Mouse (Mus musculus): ENCODE results near the gene Mansc4. TPM values are rescaled to one million over a fixed set of nuclear protein-coding genes. Genes with fewer than 3 reads are reported as not detected.

Gene Mansc4
- polyA plus RNA-seq (2012; fragmentation: generic; extraction: Trizol), result 0.10 TPM

DNA sequence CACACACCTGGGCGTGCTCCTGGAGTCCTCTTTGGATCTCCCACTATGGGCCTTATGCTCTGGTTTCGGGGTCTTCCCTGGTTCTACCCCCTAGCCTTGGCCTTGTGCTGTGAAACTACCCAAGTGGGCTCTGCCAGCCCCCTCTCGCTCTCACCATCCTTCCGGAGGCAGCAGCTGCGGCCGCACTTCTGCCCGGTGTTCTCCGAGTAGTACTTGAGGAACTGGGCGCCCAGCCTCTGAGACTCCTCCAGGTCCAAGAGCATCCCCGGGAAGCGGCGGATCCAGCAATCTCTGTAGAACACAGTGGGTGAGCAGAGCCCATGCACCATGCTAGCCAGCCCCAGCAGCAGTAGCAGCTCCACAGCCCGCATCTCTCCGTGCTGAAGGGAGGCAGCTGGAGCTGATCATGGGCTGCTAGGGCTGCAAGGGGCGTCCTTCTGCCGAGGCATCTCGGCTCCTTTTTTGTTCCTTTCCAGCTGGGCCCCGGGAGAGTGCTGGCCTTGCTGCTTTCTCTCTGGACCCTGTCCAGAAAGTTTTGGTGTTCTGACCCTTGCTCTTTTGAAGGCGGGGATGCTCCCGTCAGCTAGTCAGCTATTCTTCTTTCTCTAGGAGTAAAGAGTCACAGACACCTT is at the start of gene Mansc4:
TSS of gene Mansc4 (minus strand) at position 439 of the 632 bp plus-strand sequence.
- no peaks in the 10 kb centered on the region for H3K36me3 ChIP-seq (ENCODE audit: control insufficient read depth, insufficient read depth)
- no peak within 1 kb of the TSS for H3K4me2 ChIP-seq (ENCODE audit: low read depth)
- no peak within 1 kb of the TSS for H3ac ChIP-seq (ENCODE audit: control insufficient read depth, insufficient read length)
- H3K4me3 ChIP-seq, result no peak within 1 kb of the TSS
- no peaks in the 10 kb centered on the region for H3K79me2 ChIP-seq (ENCODE audit: control insufficient read depth, insufficient read depth)
- no peaks in the 10 kb centered on the region for H3K27me3 ChIP-seq (ENCODE audit: control insufficient read depth, insufficient read depth, insufficient read length)
- no peak for TF ChIP-seq TCF12 (IDR thresholded peaks at IDR 0.05; ENCODE audit: insufficient read depth, poor library complexity, severe bottlenecking)
- no peak for TF ChIP-seq E2F4 (IDR thresholded peaks at IDR 0.05; ENCODE audit: insufficient read depth)
- TF ChIP-seq USF1 (IDR thresholded peaks at IDR 0.05; ENCODE audit: low read depth), result no peak
- no peak for TF ChIP-seq POLR2AphosphoS2 (IDR thresholded peaks at IDR 0.05; ENCODE audit: insufficient read length, low read depth)

DNA sequence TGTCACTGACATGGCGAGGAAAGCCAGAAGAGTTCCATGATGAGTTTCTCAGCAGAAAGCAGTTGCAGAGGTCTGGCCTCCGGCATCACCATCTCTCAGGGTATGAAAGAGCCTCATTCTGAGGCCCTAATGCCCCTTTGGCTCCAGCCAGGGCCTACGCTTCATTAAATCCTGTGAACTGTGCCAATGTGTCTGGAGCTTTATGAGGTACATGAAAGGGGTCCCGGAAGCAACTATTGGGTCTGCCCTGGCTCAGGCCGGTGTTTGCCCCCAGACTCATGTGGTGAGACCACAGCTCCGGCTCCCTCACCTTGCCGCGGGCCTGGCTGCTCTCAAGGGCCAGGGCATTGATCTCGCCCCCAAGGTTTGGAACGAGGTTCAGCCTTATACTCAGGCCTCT is 40.4 kb upstream of the Mansc4 start:
- Histone ChIP-seq H3K4me2 (ENCODE audit: low read depth) (no peak overlapping the region), H3K27me3 (ENCODE audit: control insufficient read depth, insufficient read depth, insufficient read length) (no peaks in the 10 kb centered on the region), H3ac (ENCODE audit: control insufficient read depth, insufficient read length) (no peak overlapping the region), H3K79me2 (ENCODE audit: control insufficient read depth, insufficient read depth) (no peaks in the 10 kb centered on the region), H3K36me3 (ENCODE audit: control insufficient read depth, insufficient read depth) (no peaks in the 10 kb centered on the region), H3K4me3 (no peak overlapping the region)
- TF ChIP-seq TCF12 (IDR thresholded peaks at IDR 0.05; ENCODE audit: insufficient read depth, poor library complexity, severe bottlenecking), result no peak
- no peak for TF ChIP-seq POLR2AphosphoS2 (IDR thresholded peaks at IDR 0.05; ENCODE audit: insufficient read length, low read depth)
- TF ChIP-seq CEBPB (IDR thresholded peaks at IDR 0.05; ENCODE audit: insufficient read depth, poor library complexity, severe bottlenecking), result no peak
- no peak for TF ChIP-seq USF1 (IDR thresholded peaks at IDR 0.05; ENCODE audit: low read depth)
- no peak for TF ChIP-seq MYOD1 (IDR thresholded peaks at IDR 0.05; ENCODE audit: control insufficient read depth in 1 of 3, insufficient read length in 2 of 3, low read depth in 2 of 3)
- no peak for TF ChIP-seq SRF (IDR thresholded peaks at IDR 0.05; ENCODE audit: control insufficient read depth, insufficient read length, low read depth)
- no peak for TF ChIP-seq POLR2A (IDR thresholded peaks at IDR 0.05; ENCODE audit: insufficient read length, low read depth)
- no peak for TF ChIP-seq REST (IDR thresholded peaks at IDR 0.05; ENCODE audit: insufficient read depth, insufficient read length)
- no peak for TF ChIP-seq MYOG (IDR thresholded peaks at IDR 0.05; ENCODE audit: control insufficient read depth in 1 of 3, insufficient read depth in 1 of 3, insufficient read length in 2 of 3, low read depth in 2 of 3)
- TF ChIP-seq MAX (IDR thresholded peaks at IDR 0.05; ENCODE audit: low read depth), result no peak
- TF ChIP-seq TCF3 (IDR thresholded peaks at IDR 0.05; ENCODE audit: insufficient read length, low read depth), result no peak
- no peak for TF ChIP-seq E2F4 (IDR thresholded peaks at IDR 0.05; ENCODE audit: insufficient read depth)

DNA sequence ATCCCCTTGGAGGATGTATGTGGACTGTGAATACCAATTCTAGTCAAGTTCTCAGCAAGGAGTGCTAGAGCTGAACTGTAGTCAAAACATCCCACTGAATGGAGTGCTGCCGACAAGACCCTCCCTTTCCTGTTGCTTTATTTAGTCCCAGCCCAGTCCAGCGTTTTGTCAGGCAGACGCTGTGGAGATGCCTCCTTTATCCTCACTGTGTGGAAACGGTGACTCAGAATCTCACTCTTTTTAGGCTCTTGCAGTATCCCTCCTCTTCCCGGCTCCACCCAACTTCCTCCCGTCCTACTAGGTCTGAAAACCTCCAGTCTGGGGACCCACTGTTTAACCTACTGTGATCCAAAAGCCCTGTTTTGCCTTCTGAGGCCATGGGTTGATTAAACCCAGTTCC is 34.5 kb upstream of the Mansc4 start:
- no peaks in the 10 kb centered on the region for H3K36me3 ChIP-seq (ENCODE audit: control insufficient read depth, insufficient read depth)
- no peaks in the 10 kb centered on the region for H3K79me2 ChIP-seq (ENCODE audit: control insufficient read depth, insufficient read depth)
- no peak overlapping the region for H3K4me3 ChIP-seq
- H3ac ChIP-seq (ENCODE audit: control insufficient read depth, insufficient read length), result no peak overlapping the region
- H3K27me3 ChIP-seq (ENCODE audit: control insufficient read depth, insufficient read depth, insufficient read length), result no peaks in the 10 kb centered on the region
- no peak overlapping the region for H3K4me2 ChIP-seq (ENCODE audit: low read depth)
- TF ChIP-seq USF1 (IDR thresholded peaks at IDR 0.05; ENCODE audit: low read depth) (no peak), CEBPB (IDR thresholded peaks at IDR 0.05; ENCODE audit: insufficient read depth, poor library complexity, severe bottlenecking) (no peak), POLR2A (IDR thresholded peaks at IDR 0.05; ENCODE audit: insufficient read length, low read depth) (no peak), MYOD1 (IDR thresholded peaks at IDR 0.05; ENCODE audit: control insufficient read depth in 1 of 3, insufficient read length in 2 of 3, low read depth in 2 of 3) (no peak), TCF3 (IDR thresholded peaks at IDR 0.05; ENCODE audit: insufficient read length, low read depth) (no peak), TCF12 (IDR thresholded peaks at IDR 0.05; ENCODE audit: insufficient read depth, poor library complexity, severe bottlenecking) (no peak), MAX (IDR thresholded peaks at IDR 0.05; ENCODE audit: low read depth) (no peak), POLR2AphosphoS2 (IDR thresholded peaks at IDR 0.05; ENCODE audit: insufficient read length, low read depth) (no peak), E2F4 (IDR thresholded peaks at IDR 0.05; ENCODE audit: insufficient read depth) (no peak), REST (IDR thresholded peaks at IDR 0.05; ENCODE audit: insufficient read depth, insufficient read length) (no peak), SRF (IDR thresholded peaks at IDR 0.05; ENCODE audit: control insufficient read depth, insufficient read length, low read depth) (no peak), MYOG (IDR thresholded peaks at IDR 0.05; ENCODE audit: control insufficient read depth in 1 of 3, insufficient read depth in 1 of 3, insufficient read length in 2 of 3, low read depth in 2 of 3) (no peak)

DNA sequence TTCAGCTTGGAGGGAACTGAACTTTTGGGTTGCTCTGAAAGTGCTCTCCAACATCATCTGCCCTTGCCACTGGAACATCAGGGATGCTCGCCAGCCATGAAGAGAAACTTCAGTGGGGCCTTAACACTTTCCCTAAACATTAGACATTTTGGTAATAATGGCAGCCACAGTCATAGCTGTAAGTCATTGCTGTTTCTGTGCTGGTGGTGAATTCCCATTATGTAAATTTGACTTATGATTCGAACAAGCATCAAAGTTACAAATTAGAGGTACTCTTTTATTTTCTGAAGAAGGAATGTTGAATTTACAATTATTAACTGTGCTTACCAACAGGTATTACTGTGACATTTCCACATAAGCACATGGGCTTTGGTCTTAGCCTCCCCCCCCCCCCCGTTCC is 31.4 kb upstream of the Mansc4 start:
- Histone ChIP-seq H3K79me2 (ENCODE audit: control insufficient read depth, insufficient read depth) (no peaks in the 10 kb centered on the region), H3K36me3 (ENCODE audit: control insufficient read depth, insufficient read depth) (no peaks in the 10 kb centered on the region), H3ac (ENCODE audit: control insufficient read depth, insufficient read length) (no peak overlapping the region), H3K4me3 (no peak overlapping the region), H3K4me2 (ENCODE audit: low read depth) (no peak overlapping the region), H3K27me3 (ENCODE audit: control insufficient read depth, insufficient read depth, insufficient read length) (no peaks in the 10 kb centered on the region)
- TF ChIP-seq TCF12 (IDR thresholded peaks at IDR 0.05; ENCODE audit: insufficient read depth, poor library complexity, severe bottlenecking) (no peak), MYOG (IDR thresholded peaks at IDR 0.05; ENCODE audit: control insufficient read depth in 1 of 3, insufficient read depth in 1 of 3, insufficient read length in 2 of 3, low read depth in 2 of 3) (no peak), POLR2A (IDR thresholded peaks at IDR 0.05; ENCODE audit: insufficient read length, low read depth) (no peak), USF1 (IDR thresholded peaks at IDR 0.05; ENCODE audit: low read depth) (no peak), MYOD1 (IDR thresholded peaks at IDR 0.05; ENCODE audit: control insufficient read depth in 1 of 3, insufficient read length in 2 of 3, low read depth in 2 of 3) (no peak), TCF3 (IDR thresholded peaks at IDR 0.05; ENCODE audit: insufficient read length, low read depth) (no peak), E2F4 (IDR thresholded peaks at IDR 0.05; ENCODE audit: insufficient read depth) (no peak), MAX (IDR thresholded peaks at IDR 0.05; ENCODE audit: low read depth) (no peak), CEBPB (IDR thresholded peaks at IDR 0.05; ENCODE audit: insufficient read depth, poor library complexity, severe bottlenecking) (no peak), REST (IDR thresholded peaks at IDR 0.05; ENCODE audit: insufficient read depth, insufficient read length) (no peak), SRF (IDR thresholded peaks at IDR 0.05; ENCODE audit: control insufficient read depth, insufficient read length, low read depth) (no peak), POLR2AphosphoS2 (IDR thresholded peaks at IDR 0.05; ENCODE audit: insufficient read length, low read depth) (no peak)

Data from myocyte (in vitro differentiated cells).